In genomic region chr9:110052951-110053304, GRCm38 (mm10) we compare ENCODE assay signal across 9 mouse cellular contexts.
A peak's percentile ranks its signal among the peaks of the same experiment; 100 is the strongest.
DNase-seq lines count a peak whose midpoint lies in the region; ATAC-seq and TF ChIP-seq lines count a peak whose summit lies in the region.
"Had no signal": no experiment of that assay in that cellular context is flagged by ENCODE, and none has a peak within 500 bp of the region (broad histone marks: within the 10 kb centered on the region; RNA-seq: fewer than 3 reads in every experiment).

No protein-coding gene starts in this region.

- no peaks in the 10 kb centered on the region for H3K9me3 ChIP-seq in heart, embryonic 11.5 days (replicated peaks; ENCODE audit: control insufficient read depth, low read length)
- H3K9me3 ChIP-seq in embryonic facial prominence, embryonic 10.5 days = no peaks in the 10 kb centered on the region
- no peaks in the 10 kb centered on the region for H3K9me3 ChIP-seq in heart, embryonic 15.5 days (replicated peaks)
- no peaks in the 10 kb centered on the region for H3K9me3 ChIP-seq in midbrain, embryonic 16.5 days (replicated peaks; ENCODE audit: control insufficient read depth, low read length, poor library complexity, severe bottlenecking)
- no peaks in the 10 kb centered on the region for H3K9me3 ChIP-seq in lung, postnatal 0 days (ENCODE audit: low read length)
- H3K9me3 ChIP-seq: limb, embryonic 15.5 days had no signal

- peak overlapping the region; percentile 59 for H3K27ac ChIP-seq in heart, embryonic 11.5 days (ENCODE audit: low read depth, low read length)
- H3K27ac ChIP-seq in embryonic facial prominence, embryonic 10.5 days (replicated peaks) = peak overlapping the region; percentile 72; the same call in 1 of the 2 replicates
- peak overlapping the region; percentile 79 for H3K27ac ChIP-seq in heart, embryonic 15.5 days
- H3K27ac ChIP-seq in midbrain, embryonic 16.5 days (ENCODE audit: low read length) = peak overlapping the region; percentile 94
- no peak overlapping the region for H3K27ac ChIP-seq in lung, postnatal 0 days (ENCODE audit: low read length)
- H3K27ac ChIP-seq: limb, embryonic 15.5 days had no signal

- H3K4me2 ChIP-seq in heart, embryonic 11.5 days = peak overlapping the region; percentile 18; the same call in 1 of the 2 replicates
- peak overlapping the region; percentile 14 for H3K4me2 ChIP-seq in heart, embryonic 15.5 days
- peak overlapping the region; percentile 85 for H3K4me2 ChIP-seq in midbrain, embryonic 16.5 days (ENCODE audit: low read length)
- H3K4me2 ChIP-seq in lung, postnatal 0 days (replicated peaks; ENCODE audit: low read depth, low read length) = no peak overlapping the region
- H3K4me2 ChIP-seq: limb, embryonic 15.5 days had no signal

- WGBS in heart, embryonic 11.5 days (ENCODE audit: insufficient replicate concordance) = 66% methylated on average over 4 of the region's 4 CpGs
- 72% methylated on average over 4 of the region's 4 CpGs for WGBS in embryonic facial prominence, embryonic 10.5 days
- WGBS in heart, embryonic 15.5 days = 54% methylated on average over 4 of the region's 4 CpGs
- 47% methylated on average over 4 of the region's 4 CpGs for whole genome bisulfite sequencing in midbrain, embryonic 16.5 days
- WGBS in lung, postnatal 0 days = 66% methylated on average over 4 of the region's 4 CpGs

- TF ChIP-seq EP300 in lung, postnatal 0 days (IDR thresholded peaks at IDR 0.05) = no peak

- intact Hi-C loops in heart, postnatal 36 days (cut with DNase I) = no loop called here

- no peak for DNase-seq in heart, postnatal 36 days
- DNase-seq in embryonic facial prominence, embryonic 10.5 days (ENCODE audit: low spot score) = no peak
- no peak for DNase-seq in urinary bladder, postnatal 10 days (ENCODE audit: low spot score)
- DNase-seq in lung, postnatal 0 days (ENCODE audit: low spot score) = no peak
- DNase-seq in adrenal gland, postnatal 14 days = no peak

- peaks cover 17% of the 10 kb centered on the region for H3K4me1 ChIP-seq in heart, embryonic 11.5 days (ENCODE audit: control insufficient read depth, insufficient read depth, low read length)
- H3K4me1 ChIP-seq in embryonic facial prominence, embryonic 10.5 days = peaks cover 29% of the 10 kb centered on the region
- peaks cover 41% of the 10 kb centered on the region for H3K4me1 ChIP-seq in heart, embryonic 15.5 days (replicated peaks)
- peaks cover 56% of the 10 kb centered on the region for H3K4me1 ChIP-seq in midbrain, embryonic 16.5 days (ENCODE audit: control insufficient read depth, insufficient read depth, low read length)
- H3K4me1 ChIP-seq in lung, postnatal 0 days (ENCODE audit: insufficient read depth, low read depth, low read length) = no peaks in the 10 kb centered on the region

- no peak for TF ChIP-seq CTCF in lung, postnatal 0 days (IDR thresholded peaks at IDR 0.05)

- no peak for ATAC-seq in heart, embryonic 11.5 days (replicated peaks; ENCODE audit: insufficient number of reproducible peaks, low FRiP score, low TSS enrichment)
- no peak for ATAC-seq in heart, embryonic 15.5 days (replicated peaks; ENCODE audit: insufficient number of reproducible peaks, insufficient read depth, low FRiP score, low read depth)
- ATAC-seq in midbrain, embryonic 16.5 days = peak; percentile 58
- ATAC-seq in lung, postnatal 0 days = no peak

- H3K4me3 ChIP-seq in heart, embryonic 11.5 days (ENCODE audit: low read depth, low read length) = no peak overlapping the region
- peak overlapping the region; percentile 43; the same call in 1 of the 2 replicates for H3K4me3 ChIP-seq in embryonic facial prominence, embryonic 10.5 days
- H3K4me3 ChIP-seq in heart, embryonic 15.5 days = no peak overlapping the region
- H3K4me3 ChIP-seq in midbrain, embryonic 16.5 days (ENCODE audit: low read depth, low read length) = peak overlapping the region; percentile 51
- no peak overlapping the region for H3K4me3 ChIP-seq in lung, postnatal 0 days (ENCODE audit: low read depth, low read length)
- H3K4me3 ChIP-seq: limb, embryonic 15.5 days had no signal

- H3K36me3 ChIP-seq in heart, embryonic 11.5 days (ENCODE audit: control insufficient read depth, insufficient read depth, low read length) = no peaks in the 10 kb centered on the region
- H3K36me3 ChIP-seq in embryonic facial prominence, embryonic 10.5 days (replicated peaks) = no peaks in the 10 kb centered on the region; the same call in 1 of the 2 replicates
- no peaks in the 10 kb centered on the region for H3K36me3 ChIP-seq in heart, embryonic 15.5 days
- H3K36me3 ChIP-seq in midbrain, embryonic 16.5 days (ENCODE audit: control insufficient read depth, insufficient read depth, low read length) = no peaks in the 10 kb centered on the region
- H3K36me3 ChIP-seq in lung, postnatal 0 days (ENCODE audit: insufficient read depth, low read length) = 0 out of 2 replicates have a peak, but pooled peaks cover 5% of the 10 kb centered on the region
- H3K36me3 ChIP-seq: limb, embryonic 15.5 days had no signal

- H3K27me3 ChIP-seq in heart, embryonic 11.5 days (ENCODE audit: control insufficient read depth, insufficient read depth, low read length) = no peaks in the 10 kb centered on the region
- no peaks in the 10 kb centered on the region for H3K27me3 ChIP-seq in embryonic facial prominence, embryonic 10.5 days (replicated peaks; ENCODE audit: low read depth, poor library complexity, severe bottlenecking)
- no peaks in the 10 kb centered on the region for H3K27me3 ChIP-seq in heart, embryonic 15.5 days
- H3K27me3 ChIP-seq in midbrain, embryonic 16.5 days (ENCODE audit: control insufficient read depth, insufficient read depth, low read depth, low read length) = no peaks in the 10 kb centered on the region
- H3K27me3 ChIP-seq in lung, postnatal 0 days (replicated peaks; ENCODE audit: insufficient read depth, low read length) = no peaks in the 10 kb centered on the region
- H3K27me3 ChIP-seq: limb, embryonic 15.5 days had no signal

- no peak overlapping the region for H3K9ac ChIP-seq in heart, embryonic 11.5 days (ENCODE audit: low read depth, low read length)
- no peak overlapping the region for H3K9ac ChIP-seq in heart, embryonic 15.5 days
- peak overlapping the region; percentile 78 for H3K9ac ChIP-seq in midbrain, embryonic 16.5 days (ENCODE audit: low read depth, low read length)
- no peak overlapping the region for H3K9ac ChIP-seq in lung, postnatal 0 days (replicated peaks; ENCODE audit: low read depth)
- H3K9ac ChIP-seq: limb, embryonic 15.5 days had no signal

Comparison
In these comparisons a context has a peak if more than half of its experiments do, and no peak if none do; other contexts are left out.
1. H3K4me3 ChIP-seq: peak in embryonic facial prominence, embryonic 10.5 days (single experiment) and midbrain, embryonic 16.5 days (single experiment); none in heart, embryonic 11.5 days (single experiment), heart, embryonic 15.5 days (single experiment) and lung, postnatal 0 days (single experiment).